Comparison of ENCODE assay signal across 12 mouse cellular contexts in genomic region chr7:80076961-80077716, GRCm38 (mm10). TPM values are rescaled to one million over a fixed set of nuclear protein-coding genes. Genes with fewer than 3 reads are reported as not detected.
A peak's percentile ranks its signal among the peaks of the same experiment; 100 is the strongest.
DNase-seq lines count a peak whose midpoint lies in the region; ATAC-seq and TF ChIP-seq lines count a peak whose summit lies in the region.
"Had no signal": no experiment of that assay in that cellular context is flagged by ENCODE, and none has a peak within 500 bp of the region (broad histone marks: within the 10 kb centered on the region; RNA-seq: fewer than 3 reads in every experiment).

No protein-coding gene starts in this region.

- no peak for ATAC-seq in forebrain, postnatal 0 days
- no peak for ATAC-seq in intestine, embryonic 14.5 days (replicated peaks; ENCODE audit: low FRiP score, low TSS enrichment, low read depth)
- no peak for ATAC-seq in intestine, embryonic 15.5 days
- no peak for ATAC-seq in midbrain, embryonic 16.5 days
- ATAC-seq in stomach, embryonic 15.5 days (ENCODE audit: insufficient read depth, low FRiP score, low read depth) = no peak

- no peak for TF ChIP-seq CTCF in forebrain, postnatal 0 days (IDR thresholded peaks at IDR 0.05; ENCODE audit: low read depth)

- WGBS in forebrain, embryonic 10.5 days = 55% methylated on average over 6 of the region's 6 CpGs
- WGBS in forebrain, postnatal 0 days = 53% methylated on average over 6 of the region's 6 CpGs
- WGBS in intestine, embryonic 14.5 days = 81% methylated on average over 6 of the region's 6 CpGs
- 76% methylated on average over 6 of the region's 6 CpGs for WGBS in intestine, embryonic 15.5 days
- WGBS in midbrain, embryonic 10.5 days = 72% methylated on average over 6 of the region's 6 CpGs
- WGBS in midbrain, embryonic 16.5 days = 62% methylated on average over 6 of the region's 6 CpGs
- 78% methylated on average over 6 of the region's 6 CpGs for WGBS in stomach, embryonic 15.5 days

- H3K4me3 ChIP-seq in forebrain, embryonic 10.5 days = peak overlapping the region; percentile 29; the same call in 1 of the 2 replicates
- H3K4me3 ChIP-seq in forebrain, postnatal 0 days (ENCODE audit: low read depth, low read length) = no peak overlapping the region
- H3K4me3 ChIP-seq in intestine, embryonic 14.5 days (ENCODE audit: low read depth, low read length) = no peak overlapping the region
- no peak overlapping the region for H3K4me3 ChIP-seq in intestine, embryonic 15.5 days (replicated peaks)
- H3K4me3 ChIP-seq in midbrain, embryonic 10.5 days = no peak overlapping the region
- H3K4me3 ChIP-seq in midbrain, embryonic 16.5 days (ENCODE audit: low read depth, low read length) = no peak overlapping the region
- no peak overlapping the region for H3K4me3 ChIP-seq in stomach, embryonic 15.5 days (replicated peaks)

- no peaks in the 10 kb centered on the region for H3K27me3 ChIP-seq in forebrain, embryonic 10.5 days (ENCODE audit: poor library complexity, severe bottlenecking)
- no peaks in the 10 kb centered on the region for H3K27me3 ChIP-seq in forebrain, postnatal 0 days (ENCODE audit: insufficient read depth, low read length)
- H3K27me3 ChIP-seq in intestine, embryonic 14.5 days (replicated peaks; ENCODE audit: control insufficient read depth, insufficient read depth, low read length) = no peaks in the 10 kb centered on the region
- H3K27me3 ChIP-seq in intestine, embryonic 15.5 days (replicated peaks) = no peaks in the 10 kb centered on the region
- no peaks in the 10 kb centered on the region for H3K27me3 ChIP-seq in midbrain, embryonic 10.5 days (ENCODE audit: low read depth, poor library complexity, severe bottlenecking)
- H3K27me3 ChIP-seq in midbrain, embryonic 16.5 days (ENCODE audit: control insufficient read depth, insufficient read depth, low read depth, low read length) = no peaks in the 10 kb centered on the region
- no peaks in the 10 kb centered on the region for H3K27me3 ChIP-seq in stomach, embryonic 15.5 days (replicated peaks)

- no peak overlapping the region for H3K9ac ChIP-seq in forebrain, postnatal 0 days
- no peak overlapping the region for H3K9ac ChIP-seq in intestine, embryonic 14.5 days (ENCODE audit: low read length)
- no peak overlapping the region for H3K9ac ChIP-seq in intestine, embryonic 15.5 days
- no peak overlapping the region for H3K9ac ChIP-seq in midbrain, embryonic 16.5 days (ENCODE audit: low read depth, low read length)
- no peak overlapping the region for H3K9ac ChIP-seq in stomach, embryonic 15.5 days

- no peak for DNase-seq in forebrain, embryonic 10.5 days (ENCODE audit: extremely low spot score, low spot score)
- DNase-seq in forebrain, postnatal 0 days = no peak
- DNase-seq in intestine, embryonic 14.5 days (ENCODE audit: low spot score) = no peak
- peak; percentile 13 for DNase-seq in midbrain, embryonic 10.5 days (ENCODE audit: low spot score)
- no peak for DNase-seq in thymus, postnatal 10 days (ENCODE audit: low spot score in 2 of 2)
- DNase-seq: cerebellum, adult 11-12 months; gastrocnemius, postnatal 14 days; left cerebral cortex, postnatal 4 days; retina, postnatal 1 day had no signal

- peak overlapping the region; percentile 90 for H3K27ac ChIP-seq in forebrain, embryonic 10.5 days
- no peak overlapping the region for H3K27ac ChIP-seq in forebrain, postnatal 0 days (ENCODE audit: low read depth, low read length)
- peak overlapping the region; percentile 0; the same call in 1 of the 2 replicates for H3K27ac ChIP-seq in intestine, embryonic 14.5 days (ENCODE audit: low read depth)
- H3K27ac ChIP-seq in intestine, embryonic 15.5 days = no peak overlapping the region
- H3K27ac ChIP-seq in midbrain, embryonic 10.5 days (replicated peaks) = peak overlapping the region; percentile 90
- H3K27ac ChIP-seq in midbrain, embryonic 16.5 days (ENCODE audit: low read length) = no peak overlapping the region; the same call in 1 of the 2 replicates
- H3K27ac ChIP-seq in stomach, embryonic 15.5 days = peak overlapping the region; percentile 32

- peaks cover 16% of the 10 kb centered on the region for H3K36me3 ChIP-seq in forebrain, embryonic 10.5 days (replicated peaks)
- peaks cover 10% of the 10 kb centered on the region for H3K36me3 ChIP-seq in forebrain, postnatal 0 days (ENCODE audit: insufficient read depth)
- H3K36me3 ChIP-seq in intestine, embryonic 14.5 days (ENCODE audit: control insufficient read depth, insufficient read depth, low read length) = peaks cover 10% of the 10 kb centered on the region
- peaks cover 11% of the 10 kb centered on the region for H3K36me3 ChIP-seq in intestine, embryonic 15.5 days
- H3K36me3 ChIP-seq in midbrain, embryonic 10.5 days = peaks cover 21% of the 10 kb centered on the region
- peaks cover 8% of the 10 kb centered on the region for H3K36me3 ChIP-seq in midbrain, embryonic 16.5 days (ENCODE audit: control insufficient read depth, insufficient read depth, low read length)
- H3K36me3 ChIP-seq in stomach, embryonic 15.5 days = peaks cover 4% of the 10 kb centered on the region; the same call in 1 of the 2 replicates

- peaks cover 88% of the 10 kb centered on the region for H3K4me1 ChIP-seq in forebrain, embryonic 10.5 days
- H3K4me1 ChIP-seq in forebrain, postnatal 0 days (ENCODE audit: insufficient read depth) = peaks cover 20% of the 10 kb centered on the region
- peaks cover 48% of the 10 kb centered on the region for H3K4me1 ChIP-seq in intestine, embryonic 14.5 days (replicated peaks; ENCODE audit: control insufficient read depth, insufficient read depth, low read length)
- peaks cover 54% of the 10 kb centered on the region for H3K4me1 ChIP-seq in intestine, embryonic 15.5 days (replicated peaks)
- H3K4me1 ChIP-seq in midbrain, embryonic 10.5 days = peaks cover 71% of the 10 kb centered on the region
- H3K4me1 ChIP-seq in midbrain, embryonic 16.5 days (ENCODE audit: control insufficient read depth, insufficient read depth, low read length) = peaks cover 33% of the 10 kb centered on the region
- peaks cover 48% of the 10 kb centered on the region for H3K4me1 ChIP-seq in stomach, embryonic 15.5 days

- H3K4me2 ChIP-seq in forebrain, postnatal 0 days (ENCODE audit: low read depth) = no peak overlapping the region
- no peak overlapping the region for H3K4me2 ChIP-seq in intestine, embryonic 14.5 days (ENCODE audit: low read length)
- no peak overlapping the region for H3K4me2 ChIP-seq in intestine, embryonic 15.5 days (replicated peaks)
- no peak overlapping the region for H3K4me2 ChIP-seq in midbrain, embryonic 16.5 days (ENCODE audit: low read length)
- H3K4me2 ChIP-seq in stomach, embryonic 15.5 days = no peak overlapping the region

- H3K9me3 ChIP-seq in forebrain, embryonic 10.5 days = no peaks in the 10 kb centered on the region
- H3K9me3 ChIP-seq in forebrain, postnatal 0 days (ENCODE audit: low read length) = no peaks in the 10 kb centered on the region
- no peaks in the 10 kb centered on the region for H3K9me3 ChIP-seq in intestine, embryonic 14.5 days (ENCODE audit: control insufficient read depth, low read length)
- no peaks in the 10 kb centered on the region for H3K9me3 ChIP-seq in intestine, embryonic 15.5 days
- no peaks in the 10 kb centered on the region for H3K9me3 ChIP-seq in midbrain, embryonic 10.5 days (replicated peaks)
- H3K9me3 ChIP-seq in midbrain, embryonic 16.5 days (replicated peaks; ENCODE audit: control insufficient read depth, low read length, poor library complexity, severe bottlenecking) = no peaks in the 10 kb centered on the region
- no peaks in the 10 kb centered on the region for H3K9me3 ChIP-seq in stomach, embryonic 15.5 days

RNA-seq across cellular contexts. Expression of gene Idh2, which starts 38.1 kb away (rescaled TPM):
- polyA plus RNA-seq in forebrain, embryonic 10.5 days (2016; fragmentation: Nextera tagmentation; extraction: Ambion mirVana) = 462 and 476 TPM in 2 replicates
- 143 and 145 TPM in 2 replicates for total RNA-seq in forebrain, postnatal 0 days (2014; rRNA removed)
- 110 and 128 TPM in 2 replicates for polyA plus RNA-seq in forebrain, postnatal 0 days (2015; fragmentation: Nextera tagmentation; extraction: Ambion mirVana)
- 603 and 627 TPM in 2 replicates for polyA plus RNA-seq in intestine, embryonic 14.5 days (2014; fragmentation: Nextera tagmentation; extraction: Ambion mirVana)
- 520 and 568 TPM in 2 replicates for polyA plus RNA-seq in intestine, embryonic 15.5 days (2015; fragmentation: Nextera tagmentation; extraction: Ambion mirVana)
- polyA plus RNA-seq in midbrain, embryonic 10.5 days (2016; fragmentation: Nextera tagmentation; extraction: Ambion mirVana) = 428 and 429 TPM in 2 replicates
- polyA plus RNA-seq in midbrain, embryonic 16.5 days (2015; fragmentation: Nextera tagmentation; extraction: Ambion mirVana) = 210 and 224 TPM in 2 replicates
- polyA plus RNA-seq in stomach, embryonic 15.5 days (2015; fragmentation: Nextera tagmentation; extraction: Ambion mirVana) = 595 and 631 TPM in 2 replicates

RNA-seq across cellular contexts. Expression of gene Zfp710, which starts 52.5 kb away (rescaled TPM):
- polyA plus RNA-seq in forebrain, embryonic 10.5 days (2016; fragmentation: Nextera tagmentation; extraction: Ambion mirVana) = 33.3 and 33.4 TPM in 2 replicates
- total RNA-seq in forebrain, postnatal 0 days (2014; rRNA removed) = 22.5 and 30.6 TPM in 2 replicates
- 9.6 and 12.3 TPM in 2 replicates for polyA plus RNA-seq in forebrain, postnatal 0 days (2015; fragmentation: Nextera tagmentation; extraction: Ambion mirVana)
- polyA plus RNA-seq in intestine, embryonic 14.5 days (2014; fragmentation: Nextera tagmentation; extraction: Ambion mirVana) = 16.9 and 18.9 TPM in 2 replicates
- 13.5 and 13.6 TPM in 2 replicates for polyA plus RNA-seq in intestine, embryonic 15.5 days (2015; fragmentation: Nextera tagmentation; extraction: Ambion mirVana)
- polyA plus RNA-seq in midbrain, embryonic 10.5 days (2016; fragmentation: Nextera tagmentation; extraction: Ambion mirVana) = 32.7 and 34.2 TPM in 2 replicates
- polyA plus RNA-seq in midbrain, embryonic 16.5 days (2015; fragmentation: Nextera tagmentation; extraction: Ambion mirVana) = 15.0 and 15.8 TPM in 2 replicates
- 14.9 and 15.8 TPM in 2 replicates for polyA plus RNA-seq in stomach, embryonic 15.5 days (2015; fragmentation: Nextera tagmentation; extraction: Ambion mirVana)

Comparison
In these comparisons a context has a peak if more than half of its experiments do, and no peak if none do; other contexts are left out.
1. H3K27ac ChIP-seq: peak in forebrain, embryonic 10.5 days (single experiment), intestine, embryonic 14.5 days (single experiment), midbrain, embryonic 10.5 days (single experiment) and stomach, embryonic 15.5 days (single experiment); none in forebrain, postnatal 0 days (single experiment), intestine, embryonic 15.5 days (single experiment) and midbrain, embryonic 16.5 days (single experiment).